Mouse (Mus musculus) mouse embryonic stem cell (cell line): ENCODE data around the gene Abca1.

ENCODE experiments used
- in situ Hi-C, 2 experiments: fragments of 300-500 bp; cut with MboI; formaldehyde crosslinking; loops; 1 replicate in 1 of 2; 3 replicates in 1 of 2; pipeline ENCODE4 v1.14.3; 2019 to 2020; ENCODE audit warnings: low sequenced_read_pairs in 2 of 2, low pct_unique_long_range_greater_than_20kb in 1 of 2, mixed read lengths in 1 of 2; ENCODE audit not compliant: unreplicated experiment in 1 of 2

Gene Abca1

GRCm38 (mm10) chr4:53076788-53077350, 82.8 kb downstream of the Abca1 start:
- in situ Hi-C loops: no loop called here

- in situ Hi-C loops: no loop called here
Observed at GRCm38 (mm10) chr4:53073025-53073424, 86.7 kb downstream of the Abca1 start.

GRCm38 (mm10) chr4:53062301-53063008, 97.2 kb downstream of the Abca1 start:
- in situ Hi-C loops: no loop called here

GRCm38 (mm10) chr4:53046238-53047022, 113.3 kb downstream of the Abca1 start:
- in situ Hi-C loops: no loop called here

DNA sequence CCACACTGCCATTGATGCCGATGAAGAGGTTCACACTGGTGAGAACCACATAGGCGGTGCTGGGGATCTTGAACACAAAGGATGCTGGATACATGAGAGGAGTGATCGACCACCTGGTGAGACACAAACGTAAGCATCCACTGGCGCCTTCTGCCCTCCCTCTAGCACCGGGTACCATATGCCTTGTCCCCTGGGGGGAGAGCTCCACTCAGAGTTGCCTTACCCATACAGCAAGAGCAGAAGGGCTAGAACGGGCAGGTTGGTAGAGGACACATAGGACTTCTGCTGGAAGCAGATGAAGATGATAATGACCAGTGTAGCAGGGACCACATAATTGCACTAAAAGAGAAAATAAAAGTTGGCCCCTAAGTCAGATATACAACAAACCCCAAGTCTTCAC, 113.9 kb downstream of the Abca1 start:
- in situ Hi-C loops: no loop called here

- in situ Hi-C loops: no loop called here
Observed at GRCm38 (mm10) chr4:53043819-53044218, 115.9 kb downstream of the Abca1 start.

- in situ Hi-C loops: no loop called here
Observed at GRCm38 (mm10) chr4:53030326-53030948, 129.3 kb downstream of the Abca1 start.

DNA sequence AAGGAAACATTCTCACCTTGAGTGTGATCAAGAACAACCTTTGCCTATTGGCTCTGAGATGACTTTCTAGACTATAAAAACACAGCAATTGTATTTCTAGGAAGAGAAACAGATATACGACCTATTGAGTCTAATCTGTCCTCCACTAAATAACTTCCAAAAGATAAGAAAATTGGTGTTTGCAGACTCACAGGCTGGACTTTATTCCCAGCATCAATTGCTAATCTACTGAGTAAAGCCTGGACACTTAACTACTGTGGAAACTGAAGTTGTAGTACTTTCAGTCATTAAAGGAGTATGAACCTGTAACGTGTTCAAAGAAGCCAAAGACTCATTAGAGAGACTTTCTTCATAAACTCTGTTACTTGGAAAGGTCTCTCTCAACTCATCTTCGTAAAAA, 131.9 kb downstream of the Abca1 start:
- in situ Hi-C loops: no loop called here

DNA sequence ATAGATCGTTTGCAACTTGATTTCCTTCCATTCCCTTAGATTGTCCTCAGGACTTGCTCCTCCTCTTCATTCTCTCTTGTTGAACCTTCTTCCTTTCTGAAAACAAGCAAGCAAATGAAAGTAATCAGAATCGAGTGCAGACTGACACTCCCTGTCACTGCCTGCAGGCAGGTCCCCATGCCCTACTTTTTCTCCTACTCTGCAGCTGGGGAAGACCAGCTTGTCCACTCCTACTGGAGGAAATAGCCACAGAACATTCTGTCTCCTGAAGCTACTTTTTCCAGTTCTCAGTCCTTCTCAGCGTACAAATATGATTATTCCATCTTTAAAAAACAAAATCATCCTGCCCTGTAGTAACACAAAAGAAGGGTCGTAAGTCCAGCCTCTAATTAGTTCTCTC, 135.3 kb downstream of the Abca1 start:
- in situ Hi-C loops: no loop called here

GRCm38 (mm10) chr4:53023189-53023925, 136.3 kb downstream of the Abca1 start:
- in situ Hi-C loops: no loop called here

GRCm38 (mm10) chr4:53018392-53018791, 141.3 kb downstream of the Abca1 start:
- in situ Hi-C loops: no loop called here

GRCm38 (mm10) chr4:53015024-53015423, 144.7 kb downstream of the Abca1 start:
- in situ Hi-C loops: no loop called here

DNA sequence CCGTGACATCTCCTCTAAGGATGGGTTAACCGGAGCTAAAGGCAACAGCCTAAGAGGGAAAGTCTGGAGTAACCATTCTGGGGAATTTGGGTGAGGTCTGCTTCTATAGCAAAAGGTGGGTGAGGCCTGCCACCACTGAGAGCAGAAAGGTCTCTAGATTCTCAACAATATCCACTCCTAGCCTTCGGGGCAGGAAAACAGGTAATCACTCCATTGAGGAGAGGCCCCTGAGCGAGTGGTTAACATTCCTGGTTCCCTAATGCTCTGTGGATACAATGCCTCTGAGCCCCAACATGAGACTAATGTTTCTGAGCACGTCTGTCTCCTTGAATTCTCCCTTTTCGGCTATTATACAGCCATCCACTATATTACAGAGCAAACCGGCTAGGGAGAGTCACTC, 145.3 kb downstream of the Abca1 start:
- in situ Hi-C loops: no loop called here

- in situ Hi-C loops: no loop called here
Observed at GRCm38 (mm10) chr4:53011732-53012361, 147.8 kb downstream of the Abca1 start, which contains the start of gene Nipsnap3b. Gene Nipsnap3b, plus strand, starts transcription at chr4:53011880.

DNA sequence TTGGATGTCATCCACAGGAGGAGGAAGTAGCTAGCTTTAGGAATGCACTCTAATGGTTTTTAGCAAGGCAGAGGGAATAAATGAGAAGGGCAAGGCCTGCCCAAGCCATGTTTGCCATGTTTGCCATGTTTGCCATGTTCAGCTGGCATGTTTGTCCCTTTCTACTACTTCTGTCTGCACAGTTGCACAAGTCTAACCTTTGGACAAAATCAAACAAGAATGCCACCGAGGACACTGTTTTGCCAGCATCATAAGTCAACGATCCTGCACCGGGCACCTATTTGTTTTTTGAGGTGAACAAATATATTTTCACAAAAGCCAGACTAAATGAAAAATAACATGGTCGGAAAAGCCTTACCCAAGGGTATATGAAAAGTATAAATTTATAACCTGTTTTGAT, 149.8 kb downstream of the Abca1 start:
- in situ Hi-C loops: no loop called here

DNA sequence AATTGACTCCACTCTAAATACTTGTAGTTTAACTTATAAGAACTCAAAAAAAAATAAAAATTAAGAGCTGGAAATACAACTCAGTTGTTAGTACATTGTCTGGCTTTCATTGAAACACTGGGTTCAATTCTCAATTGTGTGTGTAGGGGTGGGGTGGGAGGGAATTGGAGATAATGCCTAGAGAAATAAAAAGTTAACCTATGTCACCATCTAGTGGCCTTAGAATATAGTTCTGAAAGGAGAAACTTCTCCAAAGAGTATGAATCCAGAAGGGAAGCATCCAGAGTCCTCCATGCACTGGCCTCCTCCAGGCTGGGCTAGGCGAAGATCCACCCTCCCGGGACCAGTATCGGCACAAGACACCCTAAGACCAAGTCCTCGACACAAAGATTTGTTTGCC, 150.5 kb downstream of the Abca1 start:
- in situ Hi-C loops: no loop called here

- in situ Hi-C loops: no loop called here
Observed at GRCm38 (mm10) chr4:53000154-53000553, 159.5 kb downstream of the Abca1 start.

GRCm38 (mm10) chr4:52999449-52999848, 160.2 kb downstream of the Abca1 start:
- in situ Hi-C loops: loop anchor here in 1 of 2 experiments (25.0 kb wide), 1 partner anchor 487 kb away; no protein-coding TSS in a partner anchor
